Mouse (Mus musculus) right cerebral cortex, postnatal 14 days (tissue): ENCODE measurements around the gene Arhgef40.

Experiments
- DNase-seq: peaks from one replicate; pipeline ENCODE4 v3.0.0; 2022

Gene Arhgef40

DNA sequence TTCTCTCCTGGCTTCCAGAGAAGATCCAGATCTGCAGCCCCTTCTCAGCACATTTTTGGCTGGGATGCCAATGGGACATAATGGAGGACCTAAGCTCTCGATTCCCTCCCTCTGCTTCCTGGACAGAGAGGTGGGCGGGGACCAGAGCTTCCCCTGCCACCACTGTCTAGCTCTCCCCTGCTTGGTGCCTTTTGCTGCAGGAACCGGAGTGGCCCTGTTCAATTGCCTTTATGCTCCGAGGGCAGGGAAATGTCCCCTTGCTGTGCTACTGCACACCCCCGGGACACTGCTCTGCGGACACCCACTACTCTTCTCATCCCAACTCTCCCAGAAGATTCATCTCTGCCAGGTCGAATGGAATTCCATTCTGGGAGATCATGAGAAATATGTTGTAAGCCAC lies 20.6 kb downstream of the Arhgef40 start:
- no peak for DNase-seq

DNA sequence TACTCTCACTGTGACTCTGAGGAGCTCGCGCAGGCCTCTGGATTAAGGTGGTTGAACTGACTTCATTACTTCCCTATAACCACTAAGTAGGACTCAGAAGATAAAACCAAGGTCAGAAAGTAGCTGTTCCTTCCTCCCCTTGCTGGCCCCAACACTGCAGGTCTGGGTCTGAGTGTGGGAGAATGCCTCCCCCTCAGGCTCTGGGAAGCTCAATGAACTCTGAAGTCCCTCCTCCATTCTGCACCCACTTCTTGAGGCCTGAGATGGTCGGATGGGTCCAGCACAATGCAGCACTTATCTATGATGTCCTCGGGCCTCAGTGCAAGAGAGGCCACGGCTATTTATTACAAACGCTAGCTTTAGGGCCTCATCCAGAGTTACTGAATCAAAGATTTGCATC lies 21.1 kb downstream of the Arhgef40 start:
- DNase-seq: no peak

DNA sequence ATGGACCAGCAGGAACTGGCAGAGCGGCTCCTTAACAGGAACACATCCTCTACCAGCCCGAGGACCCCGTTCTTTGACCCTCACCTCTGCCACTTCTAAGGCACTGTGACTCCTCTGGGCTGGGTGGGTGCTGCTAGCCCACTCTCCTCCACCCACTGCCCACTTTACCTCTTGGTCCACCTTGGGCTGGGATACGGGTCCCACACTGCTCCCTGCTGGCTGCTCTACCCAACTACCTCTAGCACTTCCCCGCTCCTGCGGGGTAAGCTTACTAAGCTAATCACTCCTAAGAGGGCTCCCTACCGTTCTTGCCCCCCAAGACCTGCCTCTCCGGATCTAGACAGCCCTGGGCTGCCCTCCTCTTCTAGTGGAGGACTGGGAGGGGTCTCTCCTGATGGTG lies 21.7 kb downstream of the Arhgef40 start:
- no peak for DNase-seq

DNA sequence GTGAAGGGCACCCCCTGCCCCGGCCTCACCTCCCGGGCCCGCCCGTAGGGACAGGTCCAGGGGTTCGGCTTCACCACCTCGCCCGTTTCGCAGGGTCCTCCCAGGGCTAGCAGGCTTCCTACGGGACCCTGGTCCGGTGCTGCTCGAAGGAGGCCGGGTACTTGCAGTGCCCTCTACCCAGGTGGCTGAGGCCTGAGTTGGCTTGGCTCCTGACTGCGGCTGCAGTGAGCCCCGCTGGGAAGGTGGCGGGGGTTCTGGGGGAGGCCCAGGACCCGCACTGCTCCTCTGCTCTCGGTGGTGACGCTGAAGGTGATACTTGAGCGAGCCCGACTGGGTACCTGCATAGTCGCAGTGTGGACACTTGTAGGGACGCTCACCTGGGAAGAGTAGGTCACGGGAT lies 22.3 kb downstream of the Arhgef40 start:
- no peak for DNase-seq

DNA sequence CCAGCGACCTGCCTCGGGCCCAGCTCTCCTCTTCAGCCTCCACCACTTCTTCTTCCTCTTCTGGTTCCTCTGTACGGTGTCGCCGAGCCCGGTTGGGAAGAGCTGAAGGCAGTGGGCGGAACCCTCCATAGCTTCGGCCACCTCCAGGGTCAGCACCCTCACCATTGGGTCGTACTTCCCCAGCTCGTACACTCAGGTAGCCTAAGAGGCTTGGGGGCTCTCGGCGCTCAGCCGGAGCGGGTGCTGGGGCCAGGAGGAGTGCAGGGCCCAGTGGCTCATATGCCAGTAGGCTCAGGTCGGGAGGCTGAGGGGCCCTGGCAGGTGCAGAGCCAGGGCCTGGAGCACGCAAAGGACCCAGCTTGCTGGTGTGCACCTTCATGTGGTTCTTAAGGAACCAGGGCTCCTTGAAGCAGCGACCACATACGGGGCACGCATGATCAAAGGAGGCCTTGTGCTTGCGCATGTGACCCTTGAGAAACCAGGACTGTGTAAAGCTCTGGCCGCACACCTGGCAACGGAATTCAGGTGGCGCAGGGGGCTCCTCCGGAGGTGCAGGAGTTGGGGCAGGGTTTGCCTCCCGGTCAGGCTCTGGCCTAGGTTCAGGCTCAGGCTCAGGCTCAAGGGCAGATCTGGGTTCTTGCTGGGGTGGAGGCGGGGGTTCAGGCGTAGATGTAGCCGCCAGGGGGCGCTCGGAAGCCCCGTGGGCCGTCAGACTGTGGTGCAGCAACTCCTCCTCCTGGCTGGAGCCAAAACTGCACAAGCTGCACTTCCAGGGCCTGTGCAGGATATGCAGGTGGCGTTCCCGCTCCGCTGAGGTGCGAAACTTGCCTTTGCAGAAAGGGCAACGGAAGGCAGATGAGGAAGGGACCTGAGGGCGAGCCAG lies 24.0 kb downstream of the Arhgef40 start:
- peak; percentile 95 for DNase-seq

DNA sequence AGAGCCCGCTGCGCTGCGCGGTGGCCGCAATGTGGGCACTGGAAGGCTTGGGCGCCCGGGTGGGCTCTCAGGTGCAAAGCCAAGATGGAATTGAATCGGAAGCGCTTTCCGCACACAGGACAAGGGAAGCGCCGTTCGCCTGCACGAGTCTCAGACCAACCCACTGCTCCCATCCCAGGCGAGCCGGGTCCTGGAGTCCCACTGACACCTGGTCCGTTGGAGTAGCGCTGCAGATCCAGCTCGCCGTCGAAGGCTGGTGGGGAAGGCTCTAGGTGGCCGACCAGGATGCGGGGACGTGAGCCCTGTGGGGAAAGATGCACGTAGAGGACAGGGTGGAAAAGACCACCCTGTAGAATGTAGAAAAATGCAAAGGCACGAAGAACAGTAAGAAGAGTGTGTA lies 24.8 kb downstream of the Arhgef40 start:
- no peak for DNase-seq

DNA sequence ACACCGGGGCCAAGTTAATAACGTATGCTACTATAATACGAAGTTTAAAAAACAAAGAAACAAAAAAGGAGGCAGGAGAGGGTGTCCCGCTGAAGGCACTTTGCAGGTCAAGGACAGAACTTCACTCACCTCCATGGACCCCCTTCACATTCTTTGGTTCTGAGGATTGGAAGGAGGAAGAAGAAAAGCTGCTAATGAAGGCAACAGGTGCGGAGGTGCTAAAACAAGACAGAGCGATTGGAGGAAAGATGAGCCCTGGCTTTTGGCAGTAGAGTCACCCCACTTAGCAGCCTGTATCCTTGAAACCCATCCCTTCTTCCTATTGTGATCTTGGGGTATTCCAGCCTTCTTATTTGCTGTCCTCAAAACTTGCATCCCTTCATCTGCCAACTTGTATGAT lies 25.3 kb downstream of the Arhgef40 start:
- no peak for DNase-seq

DNA sequence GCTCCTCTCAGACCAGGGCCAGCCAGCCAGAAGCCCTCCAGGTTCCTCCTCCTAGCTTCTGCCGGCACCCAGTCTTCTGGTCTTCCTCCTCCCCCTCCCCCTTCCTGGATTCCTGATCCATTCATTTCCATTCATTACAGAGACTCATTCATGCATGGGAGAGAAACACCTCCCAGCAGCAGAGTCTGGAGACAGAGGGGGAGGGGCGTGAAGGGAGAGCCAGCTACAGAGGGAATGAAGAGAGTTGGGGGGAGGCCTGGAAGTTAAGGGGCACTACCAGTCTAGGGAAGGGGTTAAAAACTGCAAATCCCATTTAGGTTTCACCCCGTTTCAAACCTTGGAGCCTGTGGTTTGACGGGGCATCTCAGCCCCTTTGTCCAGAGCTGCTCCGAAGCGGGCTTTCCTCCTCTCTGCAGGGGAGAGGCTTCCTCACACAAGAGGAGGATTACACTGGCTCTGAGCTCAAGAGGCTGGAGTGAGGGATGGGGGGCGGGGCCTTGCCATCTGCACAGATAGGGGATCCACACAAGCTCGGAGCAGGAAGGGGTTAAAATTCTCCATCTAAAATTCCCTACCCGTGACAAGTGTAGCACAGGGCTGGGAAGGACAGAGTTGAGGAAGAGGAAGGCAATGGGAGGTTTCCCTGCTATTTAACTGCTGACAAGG lies 26.1 kb downstream of the Arhgef40 start:
- DNase-seq: peak; percentile 67

DNA sequence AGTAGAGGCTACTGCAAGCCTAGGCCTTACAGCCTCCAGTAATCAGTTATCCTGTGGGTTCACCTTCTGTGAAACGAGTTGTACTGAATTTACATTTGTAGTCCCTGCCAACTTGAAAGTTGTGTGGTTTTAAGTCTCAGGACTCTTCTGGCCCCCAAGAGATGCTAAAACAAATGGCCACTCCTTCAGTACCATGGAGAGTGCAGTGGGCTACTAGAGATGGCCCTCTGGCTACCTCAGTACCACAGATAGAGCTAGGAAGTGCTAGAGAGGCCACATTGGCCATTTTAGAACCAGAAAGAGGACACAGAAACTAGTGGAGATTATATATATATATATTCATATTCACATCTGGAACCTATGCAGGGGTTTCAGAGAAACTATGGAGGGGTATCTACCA lies 27.2 kb downstream of the Arhgef40 start:
- DNase-seq: no peak

DNA sequence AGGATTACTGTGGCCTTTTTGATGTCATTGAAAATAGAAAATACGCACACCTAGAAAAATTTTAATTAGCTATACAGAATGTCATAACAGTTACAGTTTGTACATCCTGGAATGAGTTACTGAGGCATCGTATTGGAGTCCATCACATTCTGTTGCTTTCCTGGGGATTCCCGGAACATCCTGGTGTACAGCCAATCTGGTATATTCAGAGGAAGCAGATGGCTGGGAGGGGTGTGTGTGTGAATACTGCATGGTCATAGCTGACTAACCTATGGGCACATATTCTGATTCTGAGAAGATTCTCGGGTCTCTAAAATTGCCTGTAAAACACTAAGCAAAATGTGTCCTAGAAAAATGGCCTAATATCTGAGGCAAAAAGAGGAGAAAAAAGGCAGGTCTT lies 27.6 kb downstream of the Arhgef40 start:
- no peak for DNase-seq

DNA sequence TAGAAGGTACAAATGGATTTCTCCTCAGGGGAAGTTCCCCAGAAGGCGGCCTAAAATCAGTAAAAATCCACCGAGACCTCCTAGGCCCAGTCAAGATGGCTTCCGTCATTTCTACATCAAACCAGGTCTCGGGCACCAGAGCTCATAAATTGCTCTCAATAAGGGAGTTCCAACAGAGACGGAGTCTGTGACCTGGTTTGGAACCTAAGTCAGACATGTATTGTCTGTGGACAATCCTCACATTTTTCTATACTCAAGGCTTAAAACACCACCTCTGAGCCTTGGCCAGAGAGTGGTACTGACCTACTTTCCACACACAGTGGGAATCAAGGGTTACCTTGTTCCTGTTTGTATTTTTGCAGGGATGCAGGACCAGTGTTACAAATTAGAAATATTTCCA lies 28.0 kb downstream of the Arhgef40 start:
- DNase-seq: no peak

DNA sequence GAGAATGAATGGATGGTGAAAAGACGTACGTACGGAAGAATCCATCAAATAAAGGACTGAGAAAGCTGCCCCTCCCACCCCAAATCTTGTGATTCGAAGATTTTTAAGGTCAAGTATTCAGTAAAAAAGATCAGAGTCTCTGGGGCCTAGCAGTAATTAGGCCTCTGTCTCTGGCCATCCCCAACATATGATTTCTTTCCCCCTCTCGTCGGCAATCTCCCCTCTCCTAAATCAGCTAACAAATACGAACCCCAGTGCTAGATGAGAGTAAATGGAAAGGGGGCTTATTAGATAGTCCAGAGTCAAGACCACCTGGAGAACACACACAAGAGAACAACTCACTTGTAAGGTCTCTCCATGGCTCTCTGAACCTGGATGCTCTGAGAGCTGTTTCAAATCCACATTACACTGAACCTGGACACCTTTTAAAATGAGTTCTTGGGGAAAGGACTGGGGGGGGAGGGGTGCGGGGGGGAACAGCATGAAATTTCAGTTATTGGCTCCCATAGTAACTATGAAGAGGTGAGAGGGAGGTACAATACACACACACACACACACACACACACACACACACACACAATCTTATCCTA lies 28.6 kb downstream of the Arhgef40 start:
- DNase-seq: no peak

DNA sequence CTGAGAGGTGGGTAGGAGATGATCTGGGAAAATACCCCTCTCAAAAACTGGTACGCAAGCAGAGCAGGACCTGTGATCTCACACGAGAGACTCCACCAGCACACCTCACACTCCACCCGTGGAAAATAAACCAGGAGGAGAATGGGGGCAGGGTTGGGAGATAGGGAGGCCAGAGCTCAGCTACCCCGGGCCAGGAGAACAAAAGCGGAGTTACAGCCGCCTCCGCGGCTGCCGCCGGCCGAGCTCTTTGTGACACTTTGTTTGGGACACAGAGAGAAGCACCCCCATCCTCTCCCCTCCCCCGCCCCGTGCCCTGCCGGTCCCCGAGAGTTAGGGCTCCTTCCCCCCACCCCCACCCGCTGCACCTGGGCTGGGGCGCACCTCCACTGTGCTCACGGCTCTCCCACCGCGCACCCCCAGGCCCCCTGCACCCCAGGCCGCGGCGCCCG lies 29.3 kb downstream of the Arhgef40 start:
- no peak for DNase-seq

DNA sequence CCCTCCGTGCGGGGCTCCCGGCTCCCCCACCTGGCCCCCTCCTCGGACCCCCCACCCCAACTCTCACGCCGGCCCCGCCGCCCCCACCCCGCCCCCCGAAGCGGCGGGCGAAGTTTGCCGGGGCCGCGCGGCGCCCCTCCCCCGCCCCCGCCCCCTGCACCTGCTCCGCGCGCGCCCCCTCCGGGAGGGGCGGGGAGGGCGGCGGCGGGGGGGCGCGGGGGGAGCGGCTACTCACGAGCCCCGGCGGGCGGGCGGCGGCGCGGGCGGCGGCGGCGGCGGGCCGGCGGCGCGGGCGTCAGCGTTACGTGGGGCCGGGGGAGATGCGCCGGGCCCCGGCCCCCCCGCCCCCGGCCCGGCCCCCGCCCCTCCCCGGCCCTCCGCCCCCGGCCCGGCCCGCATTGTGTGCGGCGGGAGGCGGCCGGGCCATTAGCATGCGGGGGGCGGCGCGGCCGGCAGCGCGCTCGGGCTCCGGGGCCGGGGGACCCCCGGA lies 29.8 kb downstream of the Arhgef40 start:
- peak; percentile 45 for DNase-seq

DNA sequence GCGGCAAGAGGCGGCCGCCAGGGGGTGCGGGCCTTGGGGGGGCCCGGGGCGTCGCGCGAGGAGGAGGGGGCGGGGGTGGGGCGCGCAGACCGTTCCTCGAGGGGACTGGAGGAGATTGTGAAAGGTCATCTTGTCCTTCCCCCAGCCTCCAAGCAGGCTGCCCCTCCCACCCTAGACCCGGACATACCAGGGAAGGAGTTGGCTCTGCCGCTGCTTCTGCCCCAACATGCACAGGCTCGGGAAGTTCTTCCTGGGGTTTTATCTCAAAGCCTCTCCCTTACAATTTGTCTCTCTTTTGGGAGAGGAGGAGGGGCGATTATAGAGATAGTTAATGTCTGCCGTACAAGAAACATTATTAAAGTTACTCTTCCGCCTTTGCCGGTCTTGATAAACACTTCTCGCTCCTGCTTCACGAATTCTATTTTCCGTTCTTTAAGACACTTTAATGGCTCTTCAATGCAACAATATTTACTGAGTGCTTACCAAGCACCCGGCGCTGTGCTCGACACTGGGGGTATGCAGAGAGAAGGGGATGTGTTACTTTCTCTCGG lies 30.3 kb downstream of the Arhgef40 start:
- no peak for DNase-seq

DNA sequence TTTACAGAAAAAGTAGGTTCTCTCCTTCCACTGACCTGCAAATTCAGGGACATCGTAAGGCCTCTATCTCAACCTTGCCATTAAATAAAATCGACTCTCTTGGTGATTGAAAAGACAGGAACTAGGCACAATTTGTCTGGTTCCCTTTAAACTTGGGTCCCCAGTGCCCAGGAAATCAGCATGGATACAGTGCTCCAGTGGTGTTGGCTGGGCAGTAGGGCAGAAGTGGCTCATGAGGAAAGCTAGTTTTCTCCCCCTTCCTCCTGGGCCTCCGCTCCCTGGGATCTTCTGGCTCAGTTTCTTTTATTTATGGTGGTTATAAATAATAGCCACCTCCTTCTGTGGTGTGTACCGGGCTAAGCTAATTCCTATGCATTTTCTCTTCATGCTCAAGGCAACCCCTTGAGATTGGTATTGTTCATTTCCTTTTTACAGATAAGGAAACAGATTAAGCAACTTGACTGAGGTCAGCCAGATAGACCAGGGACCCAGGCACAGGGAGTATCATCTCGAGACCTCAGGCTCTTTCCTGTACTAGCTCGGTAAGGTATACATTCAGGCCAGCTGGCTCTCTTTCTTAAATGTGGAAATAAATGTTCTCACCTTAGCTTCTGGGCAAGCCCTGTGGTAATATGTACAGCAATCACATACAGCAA lies 31.1 kb downstream of the Arhgef40 start, which contains the start of gene Tmem253:
TSS of gene Tmem253 (plus strand) at position 214 of the 656 bp plus-strand sequence.
- no peak for DNase-seq

DNA sequence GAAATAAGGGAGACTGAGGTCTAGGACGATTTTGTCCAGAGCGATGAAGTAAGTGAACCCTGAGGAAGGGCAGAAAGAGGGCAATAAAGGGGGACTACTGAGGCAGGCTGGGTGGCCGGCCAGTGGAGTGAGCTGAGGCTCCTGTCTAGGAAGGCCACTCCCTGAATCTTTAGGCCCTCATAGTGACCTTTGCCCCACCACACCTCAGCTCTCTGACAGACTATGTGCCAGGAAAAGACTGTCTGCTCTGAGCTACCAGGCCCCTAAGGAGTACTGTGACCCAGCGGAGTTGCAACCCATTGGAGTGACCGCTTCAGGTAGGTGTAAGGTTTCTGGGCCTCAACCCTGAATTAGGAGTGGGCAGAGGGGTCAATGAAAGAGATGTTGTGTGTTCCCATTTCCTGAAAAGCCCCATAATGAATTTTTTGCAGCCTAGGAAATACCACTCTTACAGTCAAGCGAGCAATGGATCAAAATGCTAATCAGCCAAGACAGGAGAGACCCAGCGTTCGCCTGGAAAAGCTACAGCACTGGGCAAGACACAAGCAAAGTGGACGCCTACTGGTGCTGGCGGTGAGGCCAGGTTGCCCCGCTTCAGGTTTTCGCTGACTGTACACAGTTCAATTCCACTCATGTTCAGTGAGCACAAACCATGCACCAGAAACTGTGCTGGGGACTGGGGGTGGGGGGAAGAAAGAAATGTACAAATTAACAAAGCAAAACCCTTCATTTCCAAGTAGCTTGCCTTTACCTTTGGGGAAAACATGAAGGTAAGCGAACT lies 32.3 kb downstream of the Arhgef40 start:
- no peak for DNase-seq

DNA sequence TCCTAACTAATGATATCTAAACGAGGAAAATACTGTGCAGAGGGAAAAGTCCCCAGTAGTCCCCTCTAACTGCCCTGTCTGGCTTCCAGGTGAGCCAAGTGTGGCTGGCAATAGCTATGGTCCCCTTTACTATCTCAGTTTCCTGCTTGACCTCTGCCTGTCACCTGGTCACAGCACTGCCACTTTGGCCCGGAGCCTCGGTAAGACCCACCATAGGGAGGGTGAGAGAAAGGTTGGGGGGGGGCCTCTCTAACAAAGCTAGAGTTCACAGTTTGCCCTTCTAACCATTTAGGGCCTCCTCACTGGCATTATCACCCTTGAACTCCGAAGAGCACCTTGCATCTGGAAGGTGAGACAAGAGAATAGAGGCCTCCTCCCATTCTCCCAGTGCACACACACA lies 33.1 kb downstream of the Arhgef40 start:
- DNase-seq: no peak

DNA sequence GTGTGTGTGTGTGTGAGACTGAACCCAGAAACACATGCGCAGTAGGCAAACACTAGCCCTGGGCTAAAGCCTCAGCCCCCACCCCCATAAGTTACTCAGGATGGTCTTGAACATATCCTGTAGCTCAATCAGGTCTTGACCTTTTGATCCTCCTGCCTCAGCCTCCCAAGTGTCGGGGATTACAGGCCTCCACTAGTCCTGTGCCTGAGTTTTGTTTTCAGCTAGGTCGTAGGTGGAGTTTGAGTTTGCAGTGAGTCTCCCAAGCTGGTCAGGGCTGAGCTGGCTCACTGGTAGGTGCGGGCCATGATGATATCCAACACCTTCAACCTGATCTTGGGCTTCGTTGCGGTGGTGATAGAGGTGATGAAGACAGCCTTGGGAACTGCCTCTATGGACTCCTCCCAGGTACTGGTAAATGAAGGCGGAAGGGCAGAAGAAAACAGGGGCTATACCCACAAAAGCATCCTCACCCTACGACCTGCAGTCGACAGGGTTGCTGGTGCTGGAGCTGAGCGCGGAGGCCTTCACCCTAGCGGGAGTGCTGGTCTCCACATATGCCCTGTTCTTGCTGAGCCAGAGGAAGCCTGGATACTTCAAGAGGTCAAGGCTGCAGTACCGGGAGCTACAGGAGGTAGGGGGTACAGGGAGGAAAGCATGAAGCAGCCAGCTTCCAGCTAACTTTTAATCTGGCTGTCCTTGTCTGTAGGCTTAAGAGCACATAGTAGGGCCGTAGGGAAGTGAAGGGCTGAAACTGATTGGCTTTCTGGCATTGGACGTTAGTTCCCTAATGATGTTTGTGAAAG lies 33.9 kb downstream of the Arhgef40 start:
- DNase-seq: no peak

DNA sequence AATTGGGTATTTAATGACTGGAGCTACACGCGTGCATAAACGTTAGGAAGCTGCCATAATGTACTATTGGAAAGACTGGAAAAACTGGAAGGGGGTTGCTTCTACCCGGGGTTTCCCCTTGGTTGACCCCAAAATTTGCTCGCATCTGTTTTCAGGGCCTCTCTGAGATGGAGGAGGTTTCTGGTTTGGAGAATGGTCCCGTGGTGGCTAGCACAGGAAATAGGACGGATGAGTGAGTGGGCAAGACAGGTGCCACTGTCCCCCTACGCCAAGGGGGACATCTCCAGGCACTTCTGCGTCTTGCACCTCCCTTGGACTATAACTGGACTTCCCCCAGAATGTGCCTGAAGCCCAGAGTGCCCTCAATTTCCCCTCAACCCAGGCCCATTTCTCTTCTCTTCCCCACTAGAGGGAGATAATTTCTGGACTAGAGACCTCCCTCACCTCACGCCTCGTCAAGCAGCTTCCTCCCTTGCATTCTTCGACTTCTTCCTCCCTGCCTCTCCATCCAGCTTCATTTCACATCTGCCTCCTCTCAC lies 34.6 kb downstream of the Arhgef40 start:
- no peak for DNase-seq
